Mouse (Mus musculus) kidney, embryonic 15.5 days (tissue): Measurements from ENCODE around the gene Tigit. TPM values are rescaled to one million over a fixed set of nuclear protein-coding genes. Genes with fewer than 3 reads are reported as not detected.

Source experiments
- ATAC-seq: fragments of 200-750 bp; cut with Nextera tagmentation; replicated peaks from 2 replicates; pipeline ENCODE4 v1.8.0; 2017; ENCODE audit warnings: moderate TSS enrichment; ENCODE audit not compliant: low FRiP score
- H3K27ac ChIP-seq: fragments of 300-500 bp; sonication (generic); 2 replicates; pipeline ENCODE4 v1.5.1; 2015; ENCODE audit warnings: mild to moderate bottlenecking, inconsistent platforms
- H3K27me3 ChIP-seq: fragments of 300-500 bp; sonication (generic); 2 replicates; pipeline ENCODE4 v1.6.1; 2015; ENCODE audit warnings: inconsistent platforms
- H3K36me3 ChIP-seq: fragments of 300-500 bp; sonication (generic); 2 replicates; pipeline ENCODE4 v1.6.1; 2015; ENCODE audit warnings: inconsistent platforms
- H3K4me1 ChIP-seq: fragments of 300-500 bp; sonication (generic); 2 replicates; pipeline ENCODE4 v1.6.1; 2015; ENCODE audit warnings: inconsistent platforms
- H3K4me2 ChIP-seq: fragments of 300-500 bp; sonication (generic); 2 replicates; pipeline ENCODE4 v1.6.1; 2015; ENCODE audit warnings: moderate library complexity, mild to moderate bottlenecking, inconsistent platforms
- H3K4me3 ChIP-seq: fragments of 300-500 bp; sonication (generic); replicated peaks from 2 replicates; pipeline ENCODE4 v1.5.1; 2015; ENCODE audit warnings: mild to moderate bottlenecking, inconsistent platforms
- H3K9ac ChIP-seq: fragments of 300-500 bp; sonication (generic); 2 replicates; pipeline ENCODE4 v1.6.1; 2015; ENCODE audit warnings: mild to moderate bottlenecking, inconsistent platforms
- H3K9me3 ChIP-seq: fragments of 300-500 bp; sonication (generic); replicated peaks from 2 replicates; pipeline ENCODE4 v1.6.1; 2016; ENCODE audit warnings: inconsistent platforms
- WGBS: fragments of 180-500 bp; shearing (Covaris S2); methylation state at CpG from one replicate; pipeline ENCODE4 v1.1.7; 2015; ENCODE audit warnings: mixed read lengths; 5-methylcytosine and 5-hydroxymethylcytosine counted together
- polyA plus RNA-seq: library from polyadenylated mRNA; unstranded; fragments of >200 nt; fragmentation: Nextera tagmentation; extraction: Ambion mirVana; gene quantifications from 2 replicates; pipeline ENCODE4 v1.2.1, GENCODE M21; 2015

The Tigit gene
- polyA plus RNA-seq, 1 experiment from 2014 or later, result not detected

- Histone ChIP-seq H3K36me3 (no peaks in the 10 kb centered on the region), H3K9ac (no peak overlapping the region), H3K4me1 (no peaks in the 10 kb centered on the region), H3K9me3 (no peaks in the 10 kb centered on the region), H3K27ac (no peak overlapping the region), H3K27me3 (no peaks in the 10 kb centered on the region), H3K4me3 (no peak overlapping the region), H3K4me2 (no peak overlapping the region)
- ATAC-seq, result no peak
- WGBS, result 73% methylated on average over 7 of the region's 7 CpGs
Measured at GRCm38 (mm10) chr16:43695852-43696251, 31.9 kb upstream of the Tigit start.

DNA sequence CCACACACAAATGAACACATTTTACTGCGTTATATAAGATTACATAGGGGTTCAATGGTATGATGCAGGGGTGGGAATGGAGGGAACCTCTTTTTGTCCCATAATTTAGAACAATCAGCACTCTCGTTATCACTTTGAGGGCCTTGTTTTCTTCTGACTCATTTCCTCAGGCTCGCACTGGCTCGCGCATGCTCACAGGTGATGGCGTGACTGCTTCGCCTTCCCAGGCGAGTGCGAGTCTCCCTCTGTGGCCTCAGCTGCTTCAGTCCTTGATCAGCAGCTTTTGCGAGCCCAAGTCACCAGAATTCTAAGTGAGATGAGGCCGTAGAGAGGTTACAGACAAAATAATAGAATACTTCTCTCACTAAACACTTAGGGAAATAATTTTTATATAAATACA, 30.2 kb upstream of the Tigit start:
- WGBS, result 93% methylated on average over 11 of the region's 11 CpGs
- H3K4me3 ChIP-seq, result no peak overlapping the region
- H3K9ac ChIP-seq, result no peak overlapping the region
- H3K4me1 ChIP-seq, result no peaks in the 10 kb centered on the region
- H3K27ac ChIP-seq, result no peak overlapping the region
- no peak for ATAC-seq
- H3K36me3 ChIP-seq, result no peaks in the 10 kb centered on the region
- H3K9me3 ChIP-seq, result no peaks in the 10 kb centered on the region
- no peak overlapping the region for H3K4me2 ChIP-seq
- no peaks in the 10 kb centered on the region for H3K27me3 ChIP-seq

- H3K27me3 ChIP-seq, result no peaks in the 10 kb centered on the region
- no peak overlapping the region for H3K9ac ChIP-seq
- no peak overlapping the region for H3K4me3 ChIP-seq
- H3K27ac ChIP-seq, result no peak overlapping the region
- H3K4me1 ChIP-seq, result no peaks in the 10 kb centered on the region
- no peak overlapping the region for H3K4me2 ChIP-seq
- WGBS, result 75% methylated on average over 4 of the region's 4 CpGs
- no peak for ATAC-seq
- H3K9me3 ChIP-seq, result no peaks in the 10 kb centered on the region
- no peaks in the 10 kb centered on the region for H3K36me3 ChIP-seq
Measured at GRCm38 (mm10) chr16:43692611-43693010, 28.7 kb upstream of the Tigit start.

GRCm38 (mm10) chr16:43691741-43692140, 27.8 kb upstream of the Tigit start:
- no peak for ATAC-seq
- Histone ChIP-seq H3K9me3 (no peaks in the 10 kb centered on the region), H3K9ac (no peak overlapping the region), H3K4me1 (no peaks in the 10 kb centered on the region), H3K4me3 (no peak overlapping the region), H3K36me3 (no peaks in the 10 kb centered on the region), H3K27me3 (no peaks in the 10 kb centered on the region), H3K27ac (no peak overlapping the region), H3K4me2 (no peak overlapping the region)
- 96% methylated on average over 5 of the region's 5 CpGs for WGBS

DNA sequence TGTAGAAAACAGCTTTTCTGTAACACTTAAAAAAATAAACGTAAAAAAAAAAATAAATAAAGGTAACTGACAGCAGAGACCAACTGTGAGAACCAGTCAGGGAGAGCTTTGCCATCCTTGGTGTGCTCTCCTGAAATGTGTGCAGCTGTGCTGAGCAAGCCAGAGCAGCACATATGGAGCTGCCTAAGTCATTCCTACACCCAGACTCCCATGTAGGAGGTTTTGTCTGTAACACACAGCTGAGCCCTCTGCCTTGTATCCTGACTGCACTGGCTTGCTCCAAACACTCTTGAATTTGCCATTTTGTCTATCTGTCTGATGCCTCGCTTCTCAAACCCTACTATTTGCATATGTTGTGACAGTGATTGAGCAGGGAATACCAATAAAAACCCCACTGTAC, 27.0 kb upstream of the Tigit start:
- no peak overlapping the region for H3K4me2 ChIP-seq
- no peak for ATAC-seq
- H3K9ac ChIP-seq, result no peak overlapping the region
- WGBS, result 84% methylated on average over 2 of the region's 2 CpGs
- no peaks in the 10 kb centered on the region for H3K27me3 ChIP-seq
- no peak overlapping the region for H3K4me3 ChIP-seq
- no peaks in the 10 kb centered on the region for H3K36me3 ChIP-seq
- H3K27ac ChIP-seq, result no peak overlapping the region
- no peaks in the 10 kb centered on the region for H3K9me3 ChIP-seq
- no peaks in the 10 kb centered on the region for H3K4me1 ChIP-seq

- 87% methylated on average over 3 of the region's 3 CpGs for WGBS
Measured at GRCm38 (mm10) chr16:43690211-43690690, 26.3 kb upstream of the Tigit start.

GRCm38 (mm10) chr16:43687968-43688367, 24.0 kb upstream of the Tigit start:
- H3K27ac ChIP-seq, result no peak overlapping the region
- H3K4me2 ChIP-seq, result no peak overlapping the region
- H3K9ac ChIP-seq, result no peak overlapping the region
- no peaks in the 10 kb centered on the region for H3K9me3 ChIP-seq
- no peak for ATAC-seq
- no peak overlapping the region for H3K4me3 ChIP-seq
- WGBS, result 70% methylated on average over 2 of the region's 2 CpGs
- H3K36me3 ChIP-seq, result no peaks in the 10 kb centered on the region
- H3K27me3 ChIP-seq, result no peaks in the 10 kb centered on the region
- H3K4me1 ChIP-seq, result no peaks in the 10 kb centered on the region

More at GRCm38 (mm10) chr16:43690211-43690690, 26.3 kb upstream of the Tigit start:
- no peaks in the 10 kb centered on the region for H3K4me1 ChIP-seq
- no peak overlapping the region for H3K4me3 ChIP-seq
- no peaks in the 10 kb centered on the region for H3K27me3 ChIP-seq
- no peak overlapping the region for H3K4me2 ChIP-seq
- no peaks in the 10 kb centered on the region for H3K9me3 ChIP-seq
- ATAC-seq, result no peak
- H3K9ac ChIP-seq, result no peak overlapping the region
- no peak overlapping the region for H3K27ac ChIP-seq
- no peaks in the 10 kb centered on the region for H3K36me3 ChIP-seq

- Histone ChIP-seq H3K27ac (no peak overlapping the region), H3K9ac (no peak overlapping the region), H3K4me1 (no peaks in the 10 kb centered on the region), H3K36me3 (no peaks in the 10 kb centered on the region), H3K4me3 (no peak overlapping the region), H3K27me3 (no peaks in the 10 kb centered on the region), H3K4me2 (no peak overlapping the region), H3K9me3 (no peaks in the 10 kb centered on the region)
- ATAC-seq, result no peak
- WGBS, result 65% methylated on average over 3 of the region's 3 CpGs
Measured at GRCm38 (mm10) chr16:43674400-43674799, 10.5 kb upstream of the Tigit start.

- Histone ChIP-seq H3K4me1 (no peaks in the 10 kb centered on the region), H3K9ac (no peak overlapping the region), H3K27me3 (no peaks in the 10 kb centered on the region), H3K36me3 (no peaks in the 10 kb centered on the region), H3K27ac (no peak overlapping the region), H3K4me2 (no peak overlapping the region), H3K4me3 (no peak overlapping the region), H3K9me3 (no peaks in the 10 kb centered on the region)
- ATAC-seq, result no peak
Measured at GRCm38 (mm10) chr16:43672697-43673096, 8.8 kb upstream of the Tigit start.

- H3K4me3 ChIP-seq, result no peak overlapping the region
- H3K9me3 ChIP-seq, result no peaks in the 10 kb centered on the region
- ATAC-seq, result no peak
- no peaks in the 10 kb centered on the region for H3K27me3 ChIP-seq
- H3K36me3 ChIP-seq, result no peaks in the 10 kb centered on the region
- no peak overlapping the region for H3K27ac ChIP-seq
- no peak overlapping the region for H3K4me2 ChIP-seq
- H3K9ac ChIP-seq, result no peak overlapping the region
- H3K4me1 ChIP-seq, result no peaks in the 10 kb centered on the region
- WGBS, result 88% methylated on average over 1 of the region's 1 CpGs
Measured at GRCm38 (mm10) chr16:43671972-43672371, 8.0 kb upstream of the Tigit start.

DNA sequence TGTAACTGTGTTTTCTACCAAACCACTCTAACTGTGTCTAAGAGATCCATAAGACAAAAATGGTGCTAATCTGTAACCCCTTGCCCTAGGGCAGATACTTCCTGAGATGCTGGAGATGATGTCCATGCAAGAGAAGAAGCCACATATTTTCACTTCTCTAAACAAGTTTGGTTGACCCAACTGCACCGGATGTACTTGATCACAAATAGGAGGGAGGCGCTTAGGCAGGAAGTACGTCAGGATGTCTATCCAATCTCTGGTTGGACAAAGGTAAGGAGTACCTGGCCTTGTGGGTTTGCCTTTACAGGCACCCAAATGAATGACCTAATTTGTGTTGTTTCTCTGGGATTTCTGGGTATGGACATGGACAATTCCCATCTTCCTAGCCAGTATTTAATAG, 4.3 kb upstream of the Tigit start:
- no peak for ATAC-seq
- H3K27me3 ChIP-seq, result no peaks in the 10 kb centered on the region
- H3K36me3 ChIP-seq, result no peaks in the 10 kb centered on the region
- H3K27ac ChIP-seq, result no peak overlapping the region
- no peaks in the 10 kb centered on the region for H3K9me3 ChIP-seq
- no peak overlapping the region for H3K4me3 ChIP-seq
- 93% methylated on average over 3 of the region's 3 CpGs for WGBS
- H3K4me1 ChIP-seq, result no peaks in the 10 kb centered on the region
- no peak overlapping the region for H3K4me2 ChIP-seq
- no peak overlapping the region for H3K9ac ChIP-seq

GRCm38 (mm10) chr16:43664861-43665260, 915 bp upstream of the Tigit start:
- H3K9ac ChIP-seq, result no peak overlapping the region
- no peaks in the 10 kb centered on the region; the same call in 1 of the 2 replicates for H3K4me1 ChIP-seq
- no peaks in the 10 kb centered on the region for H3K27me3 ChIP-seq
- no peak overlapping the region for H3K4me2 ChIP-seq
- H3K4me3 ChIP-seq, result no peak overlapping the region
- no peak overlapping the region for H3K27ac ChIP-seq
- H3K9me3 ChIP-seq, result no peaks in the 10 kb centered on the region
- H3K36me3 ChIP-seq, result no peaks in the 10 kb centered on the region
- ATAC-seq, result no peak

GRCm38 (mm10) chr16:43662124-43663004, 1.6 kb downstream of the Tigit start:
- no peak for ATAC-seq
- no peaks in the 10 kb centered on the region; the same call in 1 of the 2 replicates for H3K4me1 ChIP-seq
- no peak overlapping the region for H3K9ac ChIP-seq
- no peak overlapping the region for H3K27ac ChIP-seq
- no peaks in the 10 kb centered on the region for H3K9me3 ChIP-seq
- H3K36me3 ChIP-seq, result no peaks in the 10 kb centered on the region
- no peaks in the 10 kb centered on the region for H3K27me3 ChIP-seq
- no peak overlapping the region for H3K4me3 ChIP-seq
- 83% methylated on average over 10 of the region's 10 CpGs for WGBS
- H3K4me2 ChIP-seq, result no peak overlapping the region
